Mouse (Mus musculus) erythroblast, adult 5-6 weeks (primary cell): Measurements from ENCODE around the gene Trim14. TPM values are rescaled to one million over a fixed set of nuclear protein-coding genes. Genes with fewer than 3 reads are reported as not detected.
A peak's percentile ranks its signal among the peaks of the same experiment; 100 is the strongest.

Source experiments
- ATAC-seq: replicated peaks from 2 replicates; pipeline ENCODE4 v1.8.0; 2016; ENCODE audit warnings: moderate number of reproducible peaks, mild to moderate bottlenecking, moderate TSS enrichment, inconsistent platforms; ENCODE audit not compliant: poor library complexity, low FRiP score, severe bottlenecking
- total RNA-seq, 2 experiments: library from RNA; stranded (forward) in 1 of 2; stranded (reverse) in 1 of 2; fragments of 150-400 nt in 1 of 2; fragments of 200-764, 138-1000 nt in 1 of 2; gene quantifications; 2 replicates each; pipeline versions ENCODE4 v1.2.3 to v1.2.4; 2015 to 2017; ENCODE audit warnings: low replicate concordance in 2 of 2

The Trim14 gene
- total RNA-seq, 2 experiments from 2014 or later = 6.5 to 16.5 TPM

GRCm38 (mm10) chr4:46533934-46534720, 1.8 kb downstream of the Trim14 start:
- no peak for ATAC-seq

GRCm38 (mm10) chr4:46532926-46533325, 3.0 kb downstream of the Trim14 start:
- no peak for ATAC-seq

GRCm38 (mm10) chr4:46532511-46532910, 3.4 kb downstream of the Trim14 start:
- ATAC-seq = no peak

GRCm38 (mm10) chr4:46529722-46530121, 6.2 kb downstream of the Trim14 start:
- ATAC-seq = no peak

- ATAC-seq = peak; percentile 78
These were observed 8.4 kb downstream of the Trim14 start for GRCm38 (mm10) chr4:46527558-46527926.

GRCm38 (mm10) chr4:46526798-46527557, 9.0 kb downstream of the Trim14 start:
- ATAC-seq = peak; percentile 83

GRCm38 (mm10) chr4:46526226-46526625, 9.7 kb downstream of the Trim14 start:
- no peak for ATAC-seq

GRCm38 (mm10) chr4:46523324-46523723, 12.6 kb downstream of the Trim14 start:
- no peak for ATAC-seq

- ATAC-seq = no peak
These were observed 14.5 kb downstream of the Trim14 start for GRCm38 (mm10) chr4:46521457-46521856.

GRCm38 (mm10) chr4:46520491-46520890, 15.4 kb downstream of the Trim14 start:
- ATAC-seq = no peak

- peak; percentile 76 for ATAC-seq
These were observed 28.0 kb downstream of the Trim14 start for GRCm38 (mm10) chr4:46507736-46508460.

- peak; percentile 96 for ATAC-seq
These were observed 28.9 kb downstream of the Trim14 start for GRCm38 (mm10) chr4:46506801-46507610.

- no peak for ATAC-seq
These were observed 30.4 kb downstream of the Trim14 start for GRCm38 (mm10) chr4:46505361-46506057.

GRCm38 (mm10) chr4:46503881-46504280, 32.1 kb downstream of the Trim14 start:
- ATAC-seq = no peak

GRCm38 (mm10) chr4:46502606-46503502, 33.1 kb downstream of the Trim14 start:
- no peak for ATAC-seq

- peak; percentile 40; the same call in 1 of the 2 replicates for ATAC-seq
These were observed 37.0 kb downstream of the Trim14 start for GRCm38 (mm10) chr4:46498976-46499375.

GRCm38 (mm10) chr4:46498511-46498910, 37.4 kb downstream of the Trim14 start:
- 0 out of 2 replicates have a peak, but pooled peaks have one; percentile 2 for ATAC-seq

- peak; percentile 80 for ATAC-seq
These were observed 38.6 kb downstream of the Trim14 start for GRCm38 (mm10) chr4:46497286-46497892.
